Mouse (Mus musculus) heart, postnatal 0 days (tissue): ENCODE data around the gene Hnf4a. TPM values are rescaled to one million over a fixed set of nuclear protein-coding genes. Genes with fewer than 3 reads are reported as not detected.

Experiments
- ATAC-seq: fragments of 200-750 bp; cut with Nextera tagmentation; 2 replicates; pipeline ENCODE4 v1.8.0; 2017; ENCODE audit warnings: low read depth, moderate number of reproducible peaks, moderate library complexity; ENCODE audit not compliant: insufficient read depth
- DNase-seq: peaks from one replicate; pipeline ENCODE4 v3.0.0-alpha.2; 2016; ENCODE audit warnings: low spot score
- H3K27ac ChIP-seq: fragments of 300-500 bp; sonication (generic); 2 replicates; pipeline ENCODE4 v1.5.1; 2014; ENCODE audit warnings: low read depth, mild to moderate bottlenecking
- H3K27me3 ChIP-seq: fragments of 300-500 bp; sonication (generic); 2 replicates; pipeline ENCODE4 v1.6.1; 2014; ENCODE audit warnings: low read length, mixed read lengths; ENCODE audit not compliant: control insufficient read depth, insufficient read depth
- H3K36me3 ChIP-seq: fragments of 300-500 bp; sonication (generic); replicated peaks from 2 replicates; pipeline ENCODE4 v1.6.1; 2014; ENCODE audit warnings: low read length, mixed read lengths; ENCODE audit not compliant: control insufficient read depth, insufficient read depth
- H3K4me1 ChIP-seq: fragments of 300-500 bp; sonication (generic); 2 replicates; pipeline ENCODE4 v1.6.1; 2014; ENCODE audit warnings: antibody characterized with exemption; ENCODE audit not compliant: control insufficient read depth, insufficient read depth
- H3K4me2 ChIP-seq: fragments of 300-500 bp; sonication (generic); 2 replicates; pipeline ENCODE4 v1.6.1; 2014; ENCODE audit warnings: low read depth, mild to moderate bottlenecking, low read length, moderate library complexity
- H3K4me3 ChIP-seq: fragments of 300-500 bp; sonication (generic); 2 replicates; pipeline ENCODE4 v1.5.1; 2014; ENCODE audit warnings: low read depth, low read length
- H3K9ac ChIP-seq: fragments of 300-500 bp; sonication (generic); replicated peaks from 2 replicates; pipeline ENCODE4 v1.6.1; 2014; ENCODE audit warnings: low read depth, low read length, mixed read lengths
- H3K9me3 ChIP-seq: fragments of 300-500 bp; sonication (generic); replicated peaks from 2 replicates; pipeline ENCODE4 v1.6.1; 2016; ENCODE audit warnings: low read length; ENCODE audit not compliant: control insufficient read depth
- CTCF ChIP-seq: IDR thresholded peaks from 2 replicates; pipeline ENCODE4 v1.5.1; 2016; ENCODE audit warnings: antibody characterized with exemption, control low read depth, low read depth
- EP300 ChIP-seq: IDR thresholded peaks from 2 replicates; pipeline ENCODE4 v1.6.1; 2016; ENCODE audit warnings: antibody characterized with exemption, low read depth
- WGBS: fragments of 180-500 bp; shearing (Covaris S2); extraction: QIAGEN DNeasy Blood & Tissue Kit; methylation state at CpG from one replicate; pipeline ENCODE4 v1.1.7; 2014; 5-methylcytosine and 5-hydroxymethylcytosine counted together
- polyA plus RNA-seq: library from polyadenylated mRNA; unstranded; fragments of >200 nt; fragmentation: Nextera tagmentation; extraction: Ambion mirVana; gene quantifications from 2 replicates; pipeline ENCODE4 v1.2.1, GENCODE M21; 2015
- total RNA-seq: library from RNA; depleted of rRNA; stranded (reverse); fragments of >200 nt; gene quantifications from 2 replicates; pipeline ENCODE4 v1.2.3, GENCODE M21; 2014; ENCODE audit warnings: low replicate concordance

The Hnf4a gene
- total and polyA plus RNA-seq, 2 experiments from 2014 or later, result not detected

- H3K9me3 ChIP-seq, result no peaks in the 10 kb centered on the region
- H3K27ac ChIP-seq, result 0 out of 2 replicates have a peak overlapping the region, but pooled peaks have one; percentile 15
Measured at GRCm38 (mm10) chr2:163601712-163602100, 95.1 kb downstream of the Hnf4a start.

GRCm38 (mm10) chr2:163602101-163602971 lies 95.7 kb downstream of the Hnf4a start, which contains the start of gene Ttpal:
Gene Ttpal, plus strand, starts transcription at chr2:163602314.
- DNase-seq (peak; percentile 85), ATAC-seq (peak; percentile 92)
- peaks cover 11% of the 10 kb centered on the region for H3K4me1 ChIP-seq
- H3K36me3 ChIP-seq, result 0 out of 2 replicates have a peak, but pooled peaks cover 3% of the 10 kb centered on the region
- H3K9ac ChIP-seq, result peak within 1 kb of the TSS; percentile 94
- H3K27me3 ChIP-seq, result no peaks in the 10 kb centered on the region
- peak within 1 kb of the TSS; percentile 84 for H3K27ac ChIP-seq
- no peaks in the 10 kb centered on the region for H3K9me3 ChIP-seq
- TF ChIP-seq EP300, result no peak
- peak; percentile 62 for TF ChIP-seq CTCF
- peak within 1 kb of the TSS; percentile 90 for H3K4me3 ChIP-seq
- 1% methylated on average over 56 of the region's 57 CpGs for WGBS
- H3K4me2 ChIP-seq, result peak within 1 kb of the TSS; percentile 95

More at GRCm38 (mm10) chr2:163601712-163602100, 95.1 kb downstream of the Hnf4a start:
- ATAC-seq (no peak), DNase-seq (no peak)
- no peak for TF ChIP-seq CTCF
- no peak for TF ChIP-seq EP300
- Histone ChIP-seq H3K27me3 (no peaks in the 10 kb centered on the region), H3K4me1 (peaks cover 13% of the 10 kb centered on the region), H3K4me3 (peak overlapping the region; percentile 90; the same call in 1 of the 2 replicates), H3K9ac (no peak overlapping the region), H3K4me2 (peak overlapping the region; percentile 95), H3K36me3 (no peaks in the 10 kb centered on the region)
- 67% methylated on average over 7 of the region's 7 CpGs for WGBS

GRCm38 (mm10) chr2:163606161-163606560 lies 99.6 kb downstream of the Hnf4a start:
- DNase-seq, result no peak
- Histone ChIP-seq H3K9me3 (no peaks in the 10 kb centered on the region), H3K4me2 (no peak overlapping the region), H3K4me1 (peaks cover 11% of the 10 kb centered on the region), H3K27ac (no peak overlapping the region), H3K9ac (no peak overlapping the region), H3K4me3 (no peak overlapping the region), H3K27me3 (no peaks in the 10 kb centered on the region), H3K36me3 (peaks cover 22% of the 10 kb centered on the region; the same call in 1 of the 2 replicates)
- no peak for ATAC-seq
- TF ChIP-seq CTCF, result no peak
- no peak for TF ChIP-seq EP300
- WGBS, result 88% methylated on average over 7 of the region's 7 CpGs

- no peak overlapping the region for H3K27ac ChIP-seq
- WGBS, result 67% methylated on average over 7 of the region's 7 CpGs
- peaks cover 3% of the 10 kb centered on the region; the same call in 1 of the 2 replicates for H3K4me1 ChIP-seq
- H3K27me3 ChIP-seq, result no peaks in the 10 kb centered on the region
- H3K4me3 ChIP-seq, result no peak overlapping the region
- TF ChIP-seq EP300 (no peak), CTCF (no peak)
- DNase-seq (no peak), ATAC-seq (no peak)
- H3K9me3 ChIP-seq, result no peaks in the 10 kb centered on the region
- no peak overlapping the region for H3K9ac ChIP-seq
- H3K4me2 ChIP-seq, result no peak overlapping the region
- peaks cover 36% of the 10 kb centered on the region; the same call in 1 of the 2 replicates for H3K36me3 ChIP-seq
Measured at GRCm38 (mm10) chr2:163608008-163608407, 101.4 kb downstream of the Hnf4a start.

DNA sequence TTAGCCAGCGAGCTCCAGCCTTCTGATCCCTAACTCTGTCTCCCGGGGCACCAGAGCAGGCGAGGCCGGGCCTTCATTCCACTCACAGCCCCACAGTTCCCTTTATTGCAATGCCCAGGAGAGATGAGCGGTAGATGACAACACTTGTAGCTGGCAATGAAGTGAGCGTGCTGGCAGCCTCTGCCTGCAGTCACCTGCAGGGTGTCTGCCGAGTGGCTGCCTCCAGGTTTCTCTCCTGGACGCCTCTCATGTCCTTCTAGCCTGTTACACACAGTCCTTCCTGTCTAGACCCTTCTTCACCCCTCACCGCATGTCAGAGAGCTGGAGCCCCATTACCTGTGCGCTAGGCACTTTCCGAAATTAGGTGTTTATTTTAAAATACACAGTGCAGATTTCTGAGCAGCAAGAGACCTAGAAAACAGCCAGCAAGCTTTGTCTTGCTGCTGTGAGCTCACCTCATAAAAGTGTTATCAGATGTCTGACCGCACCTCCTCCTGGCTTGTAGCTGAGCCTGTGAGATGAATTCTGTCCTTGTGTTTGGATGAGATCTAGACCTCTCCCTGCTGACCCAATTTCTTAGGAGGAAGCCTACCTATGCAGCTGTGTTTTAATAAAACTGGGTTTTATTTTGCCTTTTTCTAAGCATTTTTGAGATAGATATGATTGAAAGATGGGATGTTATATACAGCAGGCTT lies 102.8 kb downstream of the Hnf4a start:
- Histone ChIP-seq H3K27me3 (no peaks in the 10 kb centered on the region), H3K9ac (no peak overlapping the region), H3K4me1 (no peaks in the 10 kb centered on the region), H3K9me3 (no peaks in the 10 kb centered on the region), H3K4me2 (no peak overlapping the region), H3K27ac (no peak overlapping the region), H3K4me3 (no peak overlapping the region), H3K36me3 (peaks cover 49% of the 10 kb centered on the region)
- no peak for DNase-seq
- ATAC-seq, result no peak
- 75% methylated on average over 12 of the region's 12 CpGs for WGBS
- no peak for TF ChIP-seq CTCF
- TF ChIP-seq EP300, result no peak
